Mouse (Mus musculus): ENCODE measurements around the gene Tgfbi. TPM values are rescaled to one million over a fixed set of nuclear protein-coding genes. Genes with fewer than 3 reads are reported as not detected.

Gene Tgfbi
- polyA plus RNA-seq, 1 experiment from 2014 or later, result 59.4 TPM

DNA sequence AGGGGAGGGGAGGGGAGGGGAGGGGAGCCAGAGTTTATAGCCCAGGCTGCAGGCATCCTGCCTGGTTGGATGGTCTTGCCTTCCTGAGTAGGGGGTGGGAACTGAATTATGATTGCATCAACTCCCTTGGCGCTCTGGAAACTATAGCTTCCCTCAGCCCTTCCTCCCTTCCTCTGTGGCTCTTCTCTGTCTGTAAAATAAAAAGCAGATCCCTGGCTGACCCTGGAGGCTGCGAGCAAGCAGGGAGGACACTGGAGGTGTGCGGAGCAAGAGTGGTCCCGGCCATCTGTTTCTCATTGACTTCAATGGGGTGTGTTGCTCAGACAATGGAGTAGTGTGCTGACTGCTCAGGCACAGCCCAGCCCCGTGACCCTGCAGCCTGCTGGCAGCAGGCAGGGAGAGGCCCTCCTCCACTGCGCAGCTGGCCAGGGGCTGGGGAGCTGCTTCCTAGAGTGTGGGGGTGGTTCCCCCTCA is 27.3 kb upstream of the Tgfbi start:
- 7% methylated on average over 6 of the region's 6 CpGs for WGBS

DNA sequence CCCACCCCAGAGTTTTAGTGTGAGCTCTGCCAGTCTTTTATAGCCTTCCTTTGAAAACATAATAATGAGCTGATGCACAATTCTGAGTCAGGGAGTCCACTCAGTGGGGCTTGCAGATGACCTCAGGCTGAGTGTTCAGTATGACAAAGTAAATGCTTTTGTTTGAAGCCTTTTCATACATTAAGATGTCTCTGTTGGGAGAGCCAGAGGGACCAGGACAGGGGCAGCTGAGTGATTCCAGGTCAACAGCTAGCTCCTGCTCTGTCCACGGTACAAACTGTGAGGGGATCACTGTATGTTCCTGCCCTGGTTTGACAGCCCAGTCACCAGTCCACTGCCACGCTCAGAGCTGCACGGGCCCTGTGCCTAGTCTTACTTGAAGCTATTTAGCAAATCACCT is 26.6 kb upstream of the Tgfbi start:
- H3K9ac ChIP-seq, result no peak overlapping the region
- H3K36me3 ChIP-seq, result no peaks in the 10 kb centered on the region
- no peak overlapping the region for H3K4me3 ChIP-seq
- H3K27ac ChIP-seq (replicated peaks), result peak overlapping the region; percentile 89
- H3K9me3 ChIP-seq, result no peaks in the 10 kb centered on the region
- H3K27me3 ChIP-seq (replicated peaks), result no peaks in the 10 kb centered on the region
- peaks cover 31% of the 10 kb centered on the region for H3K4me1 ChIP-seq
- ATAC-seq (ENCODE audit: extremely low read depth, insufficient number of reproducible peaks, low FRiP score, low TSS enrichment), result no peak
- H3K4me2 ChIP-seq, result no peak overlapping the region
- 34% methylated on average over 3 of the region's 3 CpGs for WGBS

More for the DNA sequence above, 27.3 kb upstream of the Tgfbi start:
- peak overlapping the region; percentile 71 for H3K9ac ChIP-seq
- no peak overlapping the region for H3K4me3 ChIP-seq
- peak overlapping the region; percentile 89 for H3K27ac ChIP-seq (replicated peaks)
- ATAC-seq (ENCODE audit: extremely low read depth, insufficient number of reproducible peaks, low FRiP score, low TSS enrichment), result peak; percentile 74; the same call in 1 of the 2 replicates
- no peaks in the 10 kb centered on the region for H3K27me3 ChIP-seq (replicated peaks)
- H3K36me3 ChIP-seq, result no peaks in the 10 kb centered on the region
- H3K9me3 ChIP-seq, result no peaks in the 10 kb centered on the region
- peak overlapping the region; percentile 55 for H3K4me2 ChIP-seq
- peaks cover 31% of the 10 kb centered on the region for H3K4me1 ChIP-seq

DNA sequence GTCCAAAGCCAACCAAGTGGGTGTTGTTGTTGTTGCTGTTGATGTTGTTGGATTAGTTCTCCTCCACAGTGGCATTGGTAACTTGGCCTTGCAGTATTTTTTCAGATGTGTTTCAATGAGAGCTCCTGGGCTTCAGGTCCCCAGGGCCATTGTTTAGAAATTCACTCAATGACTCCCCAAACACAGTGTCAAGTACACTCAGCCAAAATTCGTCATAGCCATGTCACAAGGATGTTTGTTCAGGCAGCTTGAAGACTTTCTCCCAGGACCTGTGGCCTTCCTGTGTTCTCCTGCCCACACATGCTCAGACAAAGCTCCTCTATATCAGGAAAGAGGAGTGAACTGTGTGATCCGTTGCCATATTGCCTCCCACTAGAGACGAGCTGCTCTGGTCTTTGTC is 23.3 kb upstream of the Tgfbi start:
- H3K27ac ChIP-seq (replicated peaks), result 0 out of 2 replicates have a peak overlapping the region, but pooled peaks have one; percentile 24
- no peaks in the 10 kb centered on the region for H3K9me3 ChIP-seq
- 46% methylated on average over 3 of the region's 3 CpGs for WGBS
- H3K9ac ChIP-seq, result no peak overlapping the region
- H3K4me2 ChIP-seq, result no peak overlapping the region
- H3K36me3 ChIP-seq, result no peaks in the 10 kb centered on the region
- no peak for ATAC-seq (ENCODE audit: extremely low read depth, insufficient number of reproducible peaks, low FRiP score, low TSS enrichment)
- H3K4me1 ChIP-seq, result peaks cover 57% of the 10 kb centered on the region
- H3K27me3 ChIP-seq (replicated peaks), result no peaks in the 10 kb centered on the region
- no peak overlapping the region for H3K4me3 ChIP-seq

DNA sequence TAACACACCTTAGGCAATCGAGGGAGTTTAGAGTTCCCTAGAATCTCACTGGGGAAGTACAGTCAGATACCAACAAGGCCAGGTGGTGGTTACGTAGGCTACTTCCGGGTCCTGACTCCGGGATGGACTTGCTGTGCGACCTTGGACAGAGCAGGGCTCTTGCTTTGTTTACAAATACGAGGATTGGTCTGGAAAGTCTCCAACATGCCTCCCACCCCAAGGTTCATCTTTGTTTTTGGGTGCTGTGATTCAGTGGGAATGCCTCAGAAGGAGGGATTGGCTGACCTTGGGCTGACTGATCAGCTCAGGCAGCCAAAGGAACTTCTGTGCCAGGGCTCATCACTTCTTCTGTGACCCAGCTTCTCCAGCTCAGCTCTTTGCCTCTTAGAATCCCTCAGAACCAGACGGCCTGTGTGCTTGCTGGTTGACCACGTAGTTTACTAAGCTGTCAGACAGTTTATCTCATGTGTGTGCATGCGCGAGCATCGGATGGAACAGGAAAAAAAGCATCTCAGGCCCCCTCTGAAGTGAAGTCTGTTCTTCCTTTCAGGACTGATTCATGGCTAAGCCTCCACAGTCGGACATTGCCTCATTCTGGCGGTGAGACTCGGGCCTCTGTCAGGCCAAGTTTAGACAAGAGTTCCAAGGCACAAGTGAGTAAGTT is 20.7 kb upstream of the Tgfbi start:
- Histone ChIP-seq H3K9ac (no peak overlapping the region), H3K36me3 (no peaks in the 10 kb centered on the region), H3K27me3 (replicated peaks) (no peaks in the 10 kb centered on the region), H3K4me1 (peaks cover 60% of the 10 kb centered on the region), H3K9me3 (no peaks in the 10 kb centered on the region), H3K4me3 (no peak overlapping the region), H3K4me2 (no peak overlapping the region), H3K27ac (replicated peaks) (0 out of 2 replicates have a peak overlapping the region, but pooled peaks have one; percentile 8)
- no peak for ATAC-seq (ENCODE audit: extremely low read depth, insufficient number of reproducible peaks, low FRiP score, low TSS enrichment)
- WGBS, result 68% methylated on average over 14 of the region's 14 CpGs

DNA sequence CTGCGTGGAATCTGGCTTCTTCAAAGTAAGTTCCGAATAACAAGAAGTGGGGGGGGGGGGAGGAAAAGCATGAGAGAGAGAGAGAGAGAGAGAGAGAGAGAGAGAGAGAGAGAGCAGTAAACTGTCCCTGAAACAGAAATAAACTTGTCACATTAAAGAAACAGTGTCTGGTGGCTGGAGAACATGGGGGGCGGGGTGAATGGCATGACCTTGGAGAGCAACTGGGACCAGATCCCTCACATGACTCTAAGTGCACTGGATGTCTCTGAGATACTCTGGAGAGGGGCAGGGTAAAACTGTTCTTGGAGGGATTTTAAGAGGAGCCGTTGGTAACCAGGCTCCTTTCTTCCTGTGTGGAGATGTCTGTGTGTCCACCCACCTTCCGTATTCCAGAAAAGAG is 19.1 kb upstream of the Tgfbi start:
- WGBS, result 59% methylated on average over 5 of the region's 5 CpGs
- peaks cover 68% of the 10 kb centered on the region for H3K4me1 ChIP-seq
- no peak for ATAC-seq (ENCODE audit: extremely low read depth, insufficient number of reproducible peaks, low FRiP score, low TSS enrichment)
- H3K9me3 ChIP-seq, result no peaks in the 10 kb centered on the region
- H3K4me2 ChIP-seq, result no peak overlapping the region
- no peak overlapping the region for H3K4me3 ChIP-seq
- no peaks in the 10 kb centered on the region for H3K27me3 ChIP-seq (replicated peaks)
- no peak overlapping the region for H3K9ac ChIP-seq
- no peaks in the 10 kb centered on the region for H3K36me3 ChIP-seq
- peak overlapping the region; percentile 40 for H3K27ac ChIP-seq (replicated peaks)

DNA sequence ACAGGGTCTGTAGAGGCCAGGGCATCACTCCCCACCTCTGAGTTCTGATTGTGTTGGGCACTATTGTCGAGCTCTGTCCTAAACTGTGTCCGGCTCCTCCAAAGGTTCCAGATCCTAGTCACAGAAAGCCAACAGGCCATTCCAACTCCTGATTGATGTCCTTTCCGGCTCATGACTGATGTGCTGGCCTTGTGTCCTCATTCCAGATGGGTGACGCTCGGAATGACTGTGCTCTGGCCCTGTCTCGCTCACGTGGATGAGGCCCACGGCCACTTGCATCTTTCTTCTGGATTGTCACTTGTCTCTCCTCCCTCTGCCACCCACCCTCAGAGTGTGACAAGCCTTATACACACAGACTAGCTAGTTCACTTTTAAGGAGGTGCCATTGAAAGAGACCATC is 18.1 kb upstream of the Tgfbi start:
- no peak overlapping the region for H3K4me2 ChIP-seq
- ATAC-seq (ENCODE audit: extremely low read depth, insufficient number of reproducible peaks, low FRiP score, low TSS enrichment), result no peak
- H3K27ac ChIP-seq (replicated peaks), result no peak overlapping the region
- no peaks in the 10 kb centered on the region for H3K27me3 ChIP-seq (replicated peaks)
- no peaks in the 10 kb centered on the region for H3K36me3 ChIP-seq
- no peaks in the 10 kb centered on the region for H3K9me3 ChIP-seq
- no peak overlapping the region for H3K9ac ChIP-seq
- H3K4me3 ChIP-seq, result no peak overlapping the region
- H3K4me1 ChIP-seq, result peaks cover 78% of the 10 kb centered on the region
- 82% methylated on average over 8 of the region's 8 CpGs for WGBS

DNA sequence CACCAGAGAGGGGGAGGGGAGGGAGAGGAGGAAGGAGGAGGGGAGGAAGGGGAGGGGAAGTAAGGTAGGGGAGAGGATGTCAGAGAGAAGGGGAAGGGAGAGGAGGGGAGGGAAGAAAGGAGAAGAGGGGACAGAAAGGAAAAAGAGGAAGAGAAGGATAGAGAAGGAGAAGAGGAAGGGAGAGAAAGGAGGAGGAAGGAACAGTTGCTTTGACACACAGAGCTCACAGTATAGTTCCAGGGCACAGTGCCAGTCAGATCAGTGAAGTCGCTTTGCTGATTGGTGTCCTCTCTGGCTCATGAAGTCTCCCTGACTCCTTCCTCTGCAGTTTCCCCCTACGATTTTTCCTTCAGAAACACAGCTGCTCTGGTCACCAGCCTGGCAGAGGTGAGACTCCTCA is 17.4 kb upstream of the Tgfbi start:
- Histone ChIP-seq H3K36me3 (no peaks in the 10 kb centered on the region), H3K4me1 (peaks cover 86% of the 10 kb centered on the region), H3K9me3 (no peaks in the 10 kb centered on the region), H3K4me3 (no peak overlapping the region), H3K4me2 (no peak overlapping the region), H3K9ac (no peak overlapping the region), H3K27me3 (replicated peaks) (no peaks in the 10 kb centered on the region), H3K27ac (replicated peaks) (no peak overlapping the region)
- 36% methylated on average over 2 of the region's 2 CpGs for WGBS
- no peak for ATAC-seq (ENCODE audit: extremely low read depth, insufficient number of reproducible peaks, low FRiP score, low TSS enrichment)

DNA sequence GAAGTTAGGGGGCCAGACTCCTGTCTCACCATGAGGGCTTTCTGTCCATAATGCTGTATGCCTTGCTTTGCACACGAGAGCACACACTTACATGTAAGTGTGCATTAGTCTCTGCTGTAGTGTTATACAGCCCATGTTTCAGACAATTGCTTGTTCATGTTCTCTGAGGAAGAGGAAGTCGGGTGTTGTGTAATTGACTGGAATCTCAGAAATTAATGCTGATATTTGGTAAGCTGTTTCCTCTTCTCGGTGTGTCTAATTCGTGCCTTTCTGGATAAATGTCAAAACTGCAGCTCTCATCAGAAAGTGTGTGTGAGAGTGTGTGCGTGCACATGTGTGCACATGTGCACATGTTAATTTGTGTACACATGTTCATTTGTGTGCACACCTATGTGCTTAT is 16.1 kb upstream of the Tgfbi start:
- Histone ChIP-seq H3K9me3 (no peaks in the 10 kb centered on the region), H3K36me3 (no peaks in the 10 kb centered on the region), H3K9ac (0 out of 2 replicates have a peak overlapping the region, but pooled peaks have one; percentile 24), H3K4me1 (peaks cover 96% of the 10 kb centered on the region), H3K4me2 (no peak overlapping the region), H3K27ac (replicated peaks) (peak overlapping the region; percentile 82), H3K27me3 (replicated peaks) (no peaks in the 10 kb centered on the region), H3K4me3 (no peak overlapping the region)
- WGBS, result 76% methylated on average over 5 of the region's 5 CpGs
- no peak for ATAC-seq (ENCODE audit: extremely low read depth, insufficient number of reproducible peaks, low FRiP score, low TSS enrichment)

DNA sequence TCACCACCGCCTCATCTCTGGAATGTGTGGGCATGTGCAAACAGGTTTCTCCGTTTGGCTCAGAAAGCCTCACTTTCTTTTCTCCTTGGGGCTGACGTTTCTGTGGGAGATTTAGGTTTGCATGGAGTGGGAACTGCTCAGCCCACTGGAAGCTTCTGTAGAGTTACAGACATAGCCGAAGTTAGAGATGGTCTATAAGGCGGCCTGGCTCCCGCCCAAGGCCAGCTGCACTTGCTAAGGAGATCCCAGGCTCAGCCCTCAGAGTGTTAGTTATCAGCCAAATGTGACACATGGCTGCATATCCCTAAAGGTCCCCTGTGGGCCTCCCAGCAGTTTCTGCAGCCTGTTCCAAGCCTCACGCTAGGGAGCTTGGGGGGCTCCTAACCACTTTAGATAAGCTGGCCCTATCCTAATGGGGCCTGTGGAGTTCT is 15.3 kb upstream of the Tgfbi start:
- Histone ChIP-seq H3K27me3 (replicated peaks) (no peaks in the 10 kb centered on the region), H3K4me3 (no peak overlapping the region), H3K9me3 (no peaks in the 10 kb centered on the region), H3K4me2 (peak overlapping the region; percentile 25), H3K36me3 (no peaks in the 10 kb centered on the region), H3K27ac (replicated peaks) (peak overlapping the region; percentile 82), H3K4me1 (peaks cover 92% of the 10 kb centered on the region), H3K9ac (no peak overlapping the region)
- ATAC-seq (ENCODE audit: extremely low read depth, insufficient number of reproducible peaks, low FRiP score, low TSS enrichment), result peak; percentile 49; the same call in 1 of the 2 replicates
- WGBS, result 18% methylated on average over 7 of the region's 7 CpGs

DNA sequence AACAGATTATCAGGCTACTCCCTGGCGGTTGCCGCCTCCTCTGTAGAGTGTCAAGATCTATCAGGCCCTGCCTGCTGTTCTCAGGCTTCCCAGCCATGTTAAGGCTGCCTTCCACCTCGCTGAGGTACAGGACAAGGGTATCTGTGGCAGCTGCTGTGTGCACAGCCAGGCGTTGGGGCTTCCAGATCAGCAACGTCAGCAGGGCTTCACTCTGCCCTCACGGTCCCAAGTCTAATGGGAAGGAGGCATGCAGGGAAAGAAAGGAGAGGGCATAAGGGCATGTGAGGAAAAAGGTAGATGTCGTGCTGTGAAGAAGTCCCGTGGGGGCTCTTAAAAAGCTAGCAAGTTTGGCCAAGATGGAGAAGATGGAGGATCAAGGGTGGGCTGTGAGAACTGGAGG is 14.1 kb upstream of the Tgfbi start:
- H3K9me3 ChIP-seq, result no peaks in the 10 kb centered on the region
- no peak for ATAC-seq (ENCODE audit: extremely low read depth, insufficient number of reproducible peaks, low FRiP score, low TSS enrichment)
- no peak overlapping the region for H3K9ac ChIP-seq
- WGBS, result 55% methylated on average over 8 of the region's 8 CpGs
- peak overlapping the region; percentile 82 for H3K27ac ChIP-seq (replicated peaks)
- no peaks in the 10 kb centered on the region for H3K27me3 ChIP-seq (replicated peaks)
- H3K4me3 ChIP-seq, result no peak overlapping the region
- no peak overlapping the region for H3K4me2 ChIP-seq
- no peaks in the 10 kb centered on the region for H3K36me3 ChIP-seq
- peaks cover 89% of the 10 kb centered on the region for H3K4me1 ChIP-seq

DNA sequence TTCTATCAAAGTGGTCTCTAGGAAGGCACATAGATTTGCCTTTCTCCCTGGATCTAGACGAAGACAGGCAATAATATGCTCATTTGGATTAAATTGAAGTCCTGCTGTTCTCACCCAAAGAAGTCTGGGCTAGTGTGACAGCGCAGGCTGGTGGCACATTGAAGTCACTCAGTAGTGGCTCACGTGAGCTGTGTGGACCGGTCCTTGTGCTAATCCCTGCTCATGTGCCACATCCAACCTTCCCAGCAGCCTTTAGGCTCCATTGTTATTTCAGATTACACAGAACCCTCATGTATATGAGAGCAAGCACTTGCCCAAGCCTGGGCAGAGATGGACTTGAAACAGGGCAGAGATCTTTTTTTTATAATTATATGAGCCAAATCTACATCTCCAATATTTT is 12.0 kb upstream of the Tgfbi start:
- Histone ChIP-seq H3K9ac (no peak overlapping the region), H3K27me3 (replicated peaks) (no peaks in the 10 kb centered on the region), H3K4me1 (peaks cover 89% of the 10 kb centered on the region), H3K9me3 (no peaks in the 10 kb centered on the region), H3K4me2 (no peak overlapping the region), H3K27ac (replicated peaks) (peak overlapping the region; percentile 68), H3K36me3 (no peaks in the 10 kb centered on the region), H3K4me3 (no peak overlapping the region)
- no peak for ATAC-seq (ENCODE audit: extremely low read depth, insufficient number of reproducible peaks, low FRiP score, low TSS enrichment)
- 87% methylated on average over 4 of the region's 4 CpGs for WGBS

All from heart, embryonic 13.5 days (tissue).